Mouse (Mus musculus) liver, embryonic 14.5 days (tissue): Measurements from ENCODE around the gene Knstrn. TPM values are rescaled to one million over a fixed set of nuclear protein-coding genes. Genes with fewer than 3 reads are reported as not detected.

Experiments
- ATAC-seq: fragments of 200-750 bp; cut with Nextera tagmentation; 2 replicates; pipeline ENCODE4 v1.8.0; 2017; ENCODE audit warnings: moderate number of reproducible peaks, mild to moderate bottlenecking, moderate library complexity; ENCODE audit not compliant: insufficient read depth
- DNase-seq, 3 experiments: peaks; one replicate each; pipeline ENCODE4 v3.0.0-alpha.2; 2012 to 2013; ENCODE audit warnings: low read depth in 3 of 3, low spot score in 3 of 3
- H3K27ac ChIP-seq: fragments of 300-500 bp; sonication (generic); 2 replicates; pipeline ENCODE4 v1.5.1; 2014; ENCODE audit warnings: moderate library complexity, mild to moderate bottlenecking, control low read depth, inconsistent platforms
- H3K27me3 ChIP-seq: fragments of 300-500 bp; sonication (generic); 2 replicates; pipeline ENCODE4 v1.6.1; 2014; ENCODE audit warnings: mild to moderate bottlenecking, low read length, moderate library complexity; ENCODE audit not compliant: control insufficient read depth, insufficient read depth
- H3K36me3 ChIP-seq: fragments of 300-500 bp; sonication (generic); replicated peaks from 2 replicates; pipeline ENCODE4 v1.6.1; 2014; ENCODE audit warnings: low read depth; ENCODE audit not compliant: control insufficient read depth, insufficient read depth
- H3K4me1 ChIP-seq, 2 experiments: fragments of 200-500 bp in 1 of 2; fragments of 300-500 bp in 1 of 2; sonication (generic) in 1 of 2; replicated peaks; 2 replicates each; pipeline ENCODE4 v1.6.1; 2012 to 2014; ENCODE audit warnings: antibody characterized with exemption in 1 of 2, inconsistent platforms in 1 of 2, low read length in 1 of 2; ENCODE audit not compliant: control insufficient read depth in 2 of 2, insufficient read depth in 2 of 2
- H3K4me2 ChIP-seq: fragments of 300-500 bp; sonication (generic); 2 replicates; pipeline ENCODE4 v1.6.1; 2014; ENCODE audit warnings: low read depth, mild to moderate bottlenecking, control low read depth, moderate library complexity
- H3K4me3 ChIP-seq, 2 experiments: fragments of 200-500 bp in 1 of 2; fragments of 300-500 bp in 1 of 2; sonication (generic) in 1 of 2; 2 replicates each; pipeline ENCODE4 v1.5.1; 2012 to 2014; ENCODE audit warnings: low read depth in 2 of 2, low read length in 2 of 2, mild to moderate bottlenecking in 2 of 2, control low read depth in 1 of 2, inconsistent platforms in 1 of 2, moderate library complexity in 1 of 2; ENCODE audit not compliant: insufficient read depth in 1 of 2
- H3K9ac ChIP-seq: fragments of 300-500 bp; sonication (generic); replicated peaks from 2 replicates; pipeline ENCODE4 v1.6.1; 2014; ENCODE audit warnings: mild to moderate bottlenecking, control low read depth, moderate library complexity
- H3K9me3 ChIP-seq: fragments of 300-500 bp; sonication (generic); 2 replicates; pipeline ENCODE4 v1.6.1; 2016; ENCODE audit warnings: low read length, mixed read lengths; ENCODE audit not compliant: control insufficient read depth
- CTCF ChIP-seq: IDR thresholded peaks from 2 replicates; pipeline ENCODE4 v1.5.1; 2016; ENCODE audit warnings: antibody characterized with exemption, low read depth, control low read depth
- EP300 ChIP-seq: IDR thresholded peaks from 2 replicates; pipeline ENCODE4 v1.6.1; 2016; ENCODE audit warnings: antibody characterized with exemption, low read depth
- WGBS: fragments of 180-500 bp; shearing (Covaris S2); extraction: QIAGEN DNeasy Blood & Tissue Kit; methylation state at CpG from one replicate; pipeline ENCODE4 v1.1.7; 2014; ENCODE audit not compliant: insufficient replicate concordance; 5-methylcytosine and 5-hydroxymethylcytosine counted together
- polyA plus RNA-seq, 2 experiments: library from polyadenylated mRNA; depleted of rRNA in 1 of 2; stranded (reverse) in 1 of 2; unstranded in 1 of 2; fragments of >200 nt; fragmentation: Nextera tagmentation in 1 of 2; extraction: Ambion mirVana in 1 of 2; gene quantifications; 2 replicates each; pipeline versions ENCODE4 v1.2.1 to v1.2.3; 2012 to 2014

Knstrn gene
- polyA plus RNA-seq, 2 experiments, result 50.8 to 84.7 TPM

- H3K4me2 ChIP-seq, result peak overlapping the region; percentile 88
- H3K4me1 ChIP-seq, result peaks cover 19 to 30% of the 10 kb centered on the region in 2 experiments
- H3K27me3 ChIP-seq, result peaks cover 39% of the 10 kb centered on the region
These were observed 88.5 kb downstream of the Knstrn start for GRCm38 (mm10) chr2:118902051-118903025.

DNA sequence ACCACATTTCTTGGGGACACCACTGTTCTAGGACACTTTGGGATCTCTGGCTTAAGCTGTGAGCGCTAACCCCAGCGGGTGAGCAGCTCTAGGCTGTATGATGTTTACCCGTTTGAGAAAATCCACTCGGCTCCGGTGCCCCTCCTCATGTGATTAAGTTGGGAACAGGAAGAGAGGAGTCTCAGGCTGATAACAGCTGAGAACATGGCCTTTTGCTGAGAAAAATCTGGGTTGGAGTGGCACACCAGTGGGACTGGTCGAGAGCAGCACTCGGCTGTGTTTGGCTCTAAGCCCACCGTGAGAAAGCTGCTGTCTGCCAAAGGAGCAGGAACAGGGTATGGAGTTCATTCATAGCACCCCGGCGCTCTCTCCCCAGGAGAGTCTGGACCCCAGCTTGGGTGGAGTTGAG, 89.5 kb downstream of the Knstrn start:
- H3K4me2 ChIP-seq, result peak overlapping the region; percentile 88
- 0 out of 2 replicates have a peak overlapping the region, but pooled peaks have one; percentile 14 for H3K9ac ChIP-seq
- peaks cover 29% of the 10 kb centered on the region for H3K27me3 ChIP-seq
- DNase-seq (no peak), ATAC-seq (no peak)
- no peak overlapping the region for H3K27ac ChIP-seq
- TF ChIP-seq EP300, result no peak
- TF ChIP-seq CTCF, result no peak
- peak overlapping the region; percentile 70 to 76; a peak in 2 of 4 replicates for H3K4me3 ChIP-seq
- 25% methylated on average over 10 of the region's 10 CpGs for WGBS
- no peaks in the 10 kb centered on the region for H3K36me3 ChIP-seq
- H3K4me1 ChIP-seq, result peaks cover 19 to 30% of the 10 kb centered on the region in 2 experiments
- H3K9me3 ChIP-seq, result no peaks in the 10 kb centered on the region

More at GRCm38 (mm10) chr2:118902051-118903025, 88.5 kb downstream of the Knstrn start:
- ATAC-seq (peak; percentile 14), DNase-seq (no peak)
- under 1% methylated on average over 97 of the region's 106 CpGs for WGBS
- Histone ChIP-seq H3K36me3 (no peaks in the 10 kb centered on the region), H3K9ac (peak overlapping the region; percentile 80), H3K4me3 (peak overlapping the region; percentile 70 to 76), H3K9me3 (no peaks in the 10 kb centered on the region), H3K27ac (no peak overlapping the region; the same call in 1 of the 2 replicates)
- TF ChIP-seq CTCF, result peak; percentile 41
- TF ChIP-seq EP300, result no peak

Other genes with a start within 250 kb of the Knstrn start
- 26.0 and 33.6 TPM in 2 replicates for gene Bub1b, start 215.8 kb upstream of the Knstrn start, polyA plus RNA-seq (2012; rRNA removed)
- 40.2 and 46.6 TPM in 2 replicates for gene Bub1b, start 215.8 kb upstream of the Knstrn start, polyA plus RNA-seq (2014; fragmentation: Nextera tagmentation; extraction: Ambion mirVana)
- 0.48 and 0.60 TPM in 2 replicates for gene Pak6, start 150.7 kb upstream of the Knstrn start, polyA plus RNA-seq (2012; rRNA removed)
- 0.17 and 0.68 TPM in 2 replicates for gene Pak6, start 150.7 kb upstream of the Knstrn start, polyA plus RNA-seq (2014; fragmentation: Nextera tagmentation; extraction: Ambion mirVana)
- gene Ankrd63, start 110.0 kb upstream of the Knstrn start, polyA plus RNA-seq (2012; rRNA removed), result 0.03 and 0.07 TPM in 2 replicates
- gene Ankrd63, start 110.0 kb upstream of the Knstrn start, polyA plus RNA-seq (2014; fragmentation: Nextera tagmentation; extraction: Ambion mirVana), result 0.03 TPM in 1 of 2 replicates, not detected in the other
- 2.6 and 3.1 TPM in 2 replicates for gene Plcb2, start 85.6 kb upstream of the Knstrn start, polyA plus RNA-seq (2012; rRNA removed)
- gene Plcb2, start 85.6 kb upstream of the Knstrn start, polyA plus RNA-seq (2014; fragmentation: Nextera tagmentation; extraction: Ambion mirVana), result 1.5 and 1.7 TPM in 2 replicates
- 4.1 and 5.0 TPM in 2 replicates for gene Inafm2, start 68.2 kb upstream of the Knstrn start, polyA plus RNA-seq (2012; rRNA removed)
- 18.3 and 22.8 TPM in 2 replicates for gene Inafm2, start 68.2 kb upstream of the Knstrn start, polyA plus RNA-seq (2014; fragmentation: Nextera tagmentation; extraction: Ambion mirVana)
- gene Ccdc9b, start 51.3 kb upstream of the Knstrn start, polyA plus RNA-seq (2012; rRNA removed), result 0.28 and 0.39 TPM in 2 replicates
- 0.04 and 0.16 TPM in 2 replicates for gene Ccdc9b, start 51.3 kb upstream of the Knstrn start, polyA plus RNA-seq (2014; fragmentation: Nextera tagmentation; extraction: Ambion mirVana)
- gene Phgr1, start 41.2 kb upstream of the Knstrn start, polyA plus RNA-seq (2012; rRNA removed), result not detected in 2 replicates
- gene Phgr1, start 41.2 kb upstream of the Knstrn start, polyA plus RNA-seq (2014; fragmentation: Nextera tagmentation; extraction: Ambion mirVana), result not detected in 2 replicates
- gene Disp2, start 34.3 kb upstream of the Knstrn start, polyA plus RNA-seq (2012; rRNA removed), result 0.21 and 0.40 TPM in 2 replicates
- gene Disp2, start 34.3 kb upstream of the Knstrn start, polyA plus RNA-seq (2014; fragmentation: Nextera tagmentation; extraction: Ambion mirVana), result 0.25 and 0.27 TPM in 2 replicates
- 23.1 and 26.3 TPM in 2 replicates for gene Ivd, start 48.0 kb downstream of the Knstrn start, polyA plus RNA-seq (2012; rRNA removed)
- 23.3 and 27.4 TPM in 2 replicates for gene Ivd, start 48.0 kb downstream of the Knstrn start, polyA plus RNA-seq (2014; fragmentation: Nextera tagmentation; extraction: Ambion mirVana)
- gene Bahd1, start 86.4 kb downstream of the Knstrn start, polyA plus RNA-seq (2012; rRNA removed), result 4.9 and 5.2 TPM in 2 replicates
- 0.83 and 1.0 TPM in 2 replicates for gene Bahd1, start 86.4 kb downstream of the Knstrn start, polyA plus RNA-seq (2014; fragmentation: Nextera tagmentation; extraction: Ambion mirVana)
- gene Chst14, start 112.5 kb downstream of the Knstrn start, polyA plus RNA-seq (2012; rRNA removed), result 3.6 and 3.7 TPM in 2 replicates
- gene Chst14, start 112.5 kb downstream of the Knstrn start, polyA plus RNA-seq (2014; fragmentation: Nextera tagmentation; extraction: Ambion mirVana), result 4.2 and 4.3 TPM in 2 replicates
- 5.4 and 6.9 TPM in 2 replicates for gene Ccdc32, start 215.4 kb downstream of the Knstrn start, polyA plus RNA-seq (2012; rRNA removed)
- gene Ccdc32, start 215.4 kb downstream of the Knstrn start, polyA plus RNA-seq (2014; fragmentation: Nextera tagmentation; extraction: Ambion mirVana), result 12.6 and 12.9 TPM in 2 replicates
- 3.6 and 4.0 TPM in 2 replicates for gene Rpusd2, start 220.8 kb downstream of the Knstrn start, polyA plus RNA-seq (2012; rRNA removed)
- gene Rpusd2, start 220.8 kb downstream of the Knstrn start, polyA plus RNA-seq (2014; fragmentation: Nextera tagmentation; extraction: Ambion mirVana), result 2.3 and 3.0 TPM in 2 replicates
- 3.4 and 6.2 TPM in 2 replicates for gene Knl1, start 233.1 kb downstream of the Knstrn start, polyA plus RNA-seq (2012; rRNA removed)
- gene Knl1, start 233.1 kb downstream of the Knstrn start, polyA plus RNA-seq (2014; fragmentation: Nextera tagmentation; extraction: Ambion mirVana), result 45.5 and 49.7 TPM in 2 replicates